Mouse (Mus musculus): ENCODE measurements around the gene Sept1. TPM values are rescaled to one million over a fixed set of nuclear protein-coding genes. Genes with fewer than 3 reads are reported as not detected.
A peak's percentile ranks its signal among the peaks of the same experiment; 100 is the strongest.
"Not testable (repeated sequence)": the region's sequence is repeated elsewhere in the genome, so short reads cannot be mapped to it uniquely, and the experiment has no call there.

Gene Sept1
- polyA plus RNA-seq, 1 experiment from 2014 or later, result 26.5 TPM

DNA sequence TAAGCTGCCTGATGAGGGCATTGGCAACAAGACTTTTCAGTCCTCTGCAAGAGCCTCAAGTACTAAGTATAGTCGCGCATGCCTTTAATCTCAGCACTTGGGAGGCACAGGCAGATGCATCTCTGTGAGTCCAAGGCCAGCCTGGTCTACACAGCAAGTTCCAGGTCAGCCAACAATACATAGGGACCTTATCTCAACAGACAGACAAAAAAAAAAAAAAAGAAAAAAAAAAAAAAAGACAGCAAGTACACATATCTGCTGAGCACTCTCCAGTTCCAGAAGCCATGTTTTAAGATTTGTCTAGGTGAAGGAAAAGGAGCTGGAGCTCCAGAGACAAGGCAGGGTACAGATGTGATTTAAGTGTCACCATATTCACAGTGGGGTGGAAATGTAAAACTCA, 23.0 kb upstream of the Sept1 start:
- H3K9me3 ChIP-seq (ENCODE audit: control insufficient read depth, low read length), result no peaks in the 10 kb centered on the region

DNA sequence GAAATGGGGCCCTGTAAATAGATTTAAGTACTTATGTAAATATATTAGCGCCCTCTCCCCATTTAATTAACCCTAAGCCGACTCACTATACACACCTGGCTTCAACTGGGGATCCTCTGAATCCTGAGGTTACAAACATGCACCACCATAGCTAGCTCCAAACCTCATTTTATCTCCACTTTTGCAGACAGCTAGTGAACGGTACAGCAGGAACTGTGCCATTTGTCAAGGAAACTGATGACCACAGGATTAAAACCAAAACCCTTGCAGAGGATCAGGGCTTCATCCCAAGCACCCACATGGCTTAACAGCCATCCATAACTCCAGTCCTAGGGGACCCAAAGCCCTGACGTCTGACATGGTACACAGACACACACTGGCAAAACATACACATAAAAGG, 22.1 kb upstream of the Sept1 start:
- Histone ChIP-seq H3K36me3 (ENCODE audit: control insufficient read depth, insufficient read depth) (no peaks in the 10 kb centered on the region), H3K27ac (ENCODE audit: low read length) (peak overlapping the region; percentile 93; the same call in 1 of the 2 replicates), H3K4me3 (replicated peaks; ENCODE audit: low read length) (peak overlapping the region; percentile 51), H3K27me3 (replicated peaks; ENCODE audit: control insufficient read depth, insufficient read depth, low read length) (no peaks in the 10 kb centered on the region), H3K9ac (replicated peaks; ENCODE audit: low read depth, low read length) (peak overlapping the region; percentile 72), H3K4me2 (ENCODE audit: low read length) (peak overlapping the region; percentile 95), H3K4me1 (replicated peaks; ENCODE audit: control insufficient read depth, insufficient read depth, low read length) (peaks cover 20% of the 10 kb centered on the region), H3K9me3 (ENCODE audit: control insufficient read depth, low read length) (no peaks in the 10 kb centered on the region)
- 35% methylated on average over 4 of the region's 4 CpGs for WGBS
- no peak for ATAC-seq

More for the DNA sequence above, 23.0 kb upstream of the Sept1 start:
- H3K27me3 ChIP-seq (replicated peaks; ENCODE audit: control insufficient read depth, insufficient read depth, low read length), result no peaks in the 10 kb centered on the region
- no peak overlapping the region for H3K9ac ChIP-seq (replicated peaks; ENCODE audit: low read depth, low read length)
- no peak overlapping the region for H3K27ac ChIP-seq (ENCODE audit: low read length)
- no peak for ATAC-seq
- H3K4me2 ChIP-seq (ENCODE audit: low read length), result no peak overlapping the region
- WGBS, result 83% methylated on average over 2 of the region's 2 CpGs
- H3K36me3 ChIP-seq (ENCODE audit: control insufficient read depth, insufficient read depth), result no peaks in the 10 kb centered on the region
- H3K4me3 ChIP-seq (replicated peaks; ENCODE audit: low read length), result no peak overlapping the region
- peaks cover 22% of the 10 kb centered on the region for H3K4me1 ChIP-seq (replicated peaks; ENCODE audit: control insufficient read depth, insufficient read depth, low read length)

DNA sequence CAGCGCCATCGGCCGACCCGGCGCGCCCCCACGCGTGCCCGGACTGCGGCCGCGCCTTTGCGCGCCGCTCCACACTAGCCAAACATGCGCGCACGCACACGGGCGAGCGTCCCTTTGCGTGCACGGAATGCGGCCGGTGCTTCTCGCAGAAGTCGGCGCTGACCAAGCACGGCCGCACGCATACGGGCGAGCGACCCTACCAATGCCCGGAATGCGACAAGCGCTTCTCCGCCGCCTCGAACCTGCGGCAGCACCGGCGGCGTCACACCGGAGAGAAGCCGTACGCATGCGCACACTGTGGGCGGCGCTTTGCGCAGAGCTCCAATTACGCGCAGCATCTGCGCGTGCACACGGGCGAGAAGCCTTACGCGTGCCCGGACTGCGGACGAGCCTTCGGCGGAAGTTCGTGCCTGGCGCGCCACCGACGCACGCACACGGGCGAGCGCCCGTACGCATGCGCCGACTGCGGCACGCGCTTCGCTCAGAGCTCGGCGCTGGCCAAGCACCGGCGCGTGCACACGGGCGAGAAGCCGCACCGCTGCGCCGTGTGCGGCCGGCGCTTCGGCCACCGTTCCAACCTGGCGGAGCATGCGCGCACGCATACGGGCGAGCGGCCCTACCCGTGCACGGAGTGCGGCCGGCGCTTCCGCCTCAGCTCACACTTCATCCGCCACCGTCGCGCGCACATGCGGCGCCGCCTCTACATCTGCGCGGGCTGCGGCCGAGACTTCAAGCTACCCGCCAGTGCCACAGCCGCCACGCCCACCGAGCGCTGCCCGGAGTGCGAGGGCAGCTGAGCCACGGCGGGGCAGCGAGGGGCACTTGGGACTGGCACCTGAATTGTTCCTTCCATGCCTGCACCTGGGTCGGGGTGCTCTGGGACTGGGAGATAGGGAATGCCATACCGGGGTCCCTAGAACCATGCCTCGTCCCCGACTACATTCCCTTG, 21.2 kb upstream of the Sept1 start:
- Histone ChIP-seq H3K4me1 (replicated peaks; ENCODE audit: control insufficient read depth, insufficient read depth, low read length) (peaks cover 13% of the 10 kb centered on the region), H3K36me3 (ENCODE audit: control insufficient read depth, insufficient read depth) (no peaks in the 10 kb centered on the region; the same call in 1 of the 2 replicates), H3K27me3 (replicated peaks; ENCODE audit: control insufficient read depth, insufficient read depth, low read length) (no peaks in the 10 kb centered on the region), H3K9ac (replicated peaks; ENCODE audit: low read depth, low read length) (peak overlapping the region; percentile 72), H3K9me3 (ENCODE audit: control insufficient read depth, low read length) (no peaks in the 10 kb centered on the region), H3K27ac (ENCODE audit: low read length) (peak overlapping the region; percentile 93), H3K4me2 (ENCODE audit: low read length) (peak overlapping the region; percentile 95), H3K4me3 (replicated peaks; ENCODE audit: low read length) (peak overlapping the region; percentile 51)
- under 1% methylated on average over 135 of the region's 136 CpGs for WGBS
- ATAC-seq, result peak; percentile 96

DNA sequence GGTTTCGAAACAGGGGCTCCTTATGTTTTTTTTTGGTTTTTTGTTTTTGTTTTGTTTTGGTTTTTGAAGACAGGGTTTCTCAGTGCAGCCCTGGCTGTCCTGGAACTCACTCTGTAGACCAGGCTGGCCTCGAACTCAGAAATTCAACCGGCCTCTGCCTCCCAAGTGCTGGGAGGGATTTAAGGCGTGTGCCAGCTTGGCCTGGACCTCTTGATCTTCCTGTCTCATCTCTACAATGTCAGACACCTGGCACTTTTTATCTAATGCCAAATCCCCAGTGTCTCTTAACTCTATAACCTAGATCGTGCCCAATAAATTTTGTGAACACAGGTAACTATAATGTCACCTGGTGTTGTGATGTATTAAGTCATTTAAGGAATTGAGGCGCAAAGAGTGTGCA, 20.4 kb upstream of the Sept1 start:
- Histone ChIP-seq H3K4me3 (replicated peaks; ENCODE audit: low read length) (peak overlapping the region; percentile 51), H3K27ac (ENCODE audit: low read length) (peak overlapping the region; percentile 84), H3K4me1 (replicated peaks; ENCODE audit: control insufficient read depth, insufficient read depth, low read length) (peaks cover 9% of the 10 kb centered on the region), H3K4me2 (ENCODE audit: low read length) (peak overlapping the region; percentile 95), H3K36me3 (ENCODE audit: control insufficient read depth, insufficient read depth) (no peaks in the 10 kb centered on the region; the same call in 1 of the 2 replicates), H3K27me3 (replicated peaks; ENCODE audit: control insufficient read depth, insufficient read depth, low read length) (no peaks in the 10 kb centered on the region), H3K9ac (replicated peaks; ENCODE audit: low read depth, low read length) (peak overlapping the region; percentile 69), H3K9me3 (ENCODE audit: control insufficient read depth, low read length) (no peaks in the 10 kb centered on the region)
- ATAC-seq, result no peak
- 81% methylated on average over 6 of the region's 6 CpGs for WGBS

DNA sequence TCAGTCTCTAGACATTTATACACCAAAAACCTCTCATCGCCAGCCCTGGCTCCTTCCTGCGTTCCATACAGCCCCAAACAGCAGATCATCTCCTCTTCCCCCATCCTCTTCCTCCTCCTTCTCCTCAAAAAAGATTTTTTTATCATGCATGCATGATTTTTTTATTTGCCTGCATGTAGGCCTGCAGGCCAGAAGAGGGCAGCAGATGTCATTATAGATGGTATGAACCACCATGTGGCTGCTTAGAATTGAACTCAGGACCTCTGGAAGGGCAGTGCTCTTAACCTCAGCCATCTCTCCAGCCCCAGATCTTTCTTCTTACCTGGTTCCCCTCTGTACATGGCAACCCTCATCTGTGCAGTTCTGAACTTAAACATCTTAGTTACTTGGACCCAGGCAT, 19.5 kb upstream of the Sept1 start:
- Histone ChIP-seq H3K4me1 (replicated peaks; ENCODE audit: control insufficient read depth, insufficient read depth, low read length) (peaks cover 9% of the 10 kb centered on the region), H3K36me3 (ENCODE audit: control insufficient read depth, insufficient read depth) (no peaks in the 10 kb centered on the region; the same call in 1 of the 2 replicates), H3K4me3 (replicated peaks; ENCODE audit: low read length) (no peak overlapping the region), H3K27ac (ENCODE audit: low read length) (no peak overlapping the region), H3K9me3 (ENCODE audit: control insufficient read depth, low read length) (no peaks in the 10 kb centered on the region), H3K4me2 (ENCODE audit: low read length) (no peak overlapping the region), H3K9ac (replicated peaks; ENCODE audit: low read depth, low read length) (no peak overlapping the region), H3K27me3 (replicated peaks; ENCODE audit: control insufficient read depth, insufficient read depth, low read length) (no peaks in the 10 kb centered on the region)
- WGBS, result 88% methylated on average over 2 of the region's 2 CpGs
- no peak for ATAC-seq

DNA sequence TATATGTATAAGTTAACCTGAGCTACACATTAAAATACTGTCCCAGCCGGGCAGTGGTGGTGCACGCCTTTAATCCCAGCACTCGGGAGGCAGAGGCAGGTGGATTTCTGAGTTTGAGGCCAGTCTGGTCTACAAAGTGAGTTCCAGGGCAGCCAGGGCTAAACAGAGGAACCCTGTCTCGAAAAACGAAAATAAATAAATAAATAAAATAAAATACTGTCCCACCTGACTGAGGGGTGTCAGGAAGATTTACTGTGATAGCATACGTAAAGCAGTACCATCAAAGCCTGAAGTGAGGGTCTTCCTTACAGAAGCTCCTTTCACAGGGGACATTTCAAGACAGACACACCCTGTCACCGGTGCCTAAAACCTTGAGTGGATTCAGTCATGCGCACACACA, 17.6 kb upstream of the Sept1 start:
- H3K36me3 ChIP-seq (ENCODE audit: control insufficient read depth, insufficient read depth); H3K4me2 ChIP-seq (ENCODE audit: low read length); H3K9ac ChIP-seq (replicated peaks; ENCODE audit: low read depth, low read length); H3K27ac ChIP-seq (ENCODE audit: low read length); ATAC-seq; H3K4me3 ChIP-seq (replicated peaks; ENCODE audit: low read length); H3K9me3 ChIP-seq (ENCODE audit: control insufficient read depth, low read length); H3K27me3 ChIP-seq (replicated peaks; ENCODE audit: control insufficient read depth, insufficient read depth, low read length): not testable (repeated sequence)
- H3K4me1 ChIP-seq (replicated peaks; ENCODE audit: control insufficient read depth, insufficient read depth, low read length), result peaks cover 20% of the 10 kb centered on the region
- 91% methylated on average over 8 of the region's 8 CpGs for WGBS

DNA sequence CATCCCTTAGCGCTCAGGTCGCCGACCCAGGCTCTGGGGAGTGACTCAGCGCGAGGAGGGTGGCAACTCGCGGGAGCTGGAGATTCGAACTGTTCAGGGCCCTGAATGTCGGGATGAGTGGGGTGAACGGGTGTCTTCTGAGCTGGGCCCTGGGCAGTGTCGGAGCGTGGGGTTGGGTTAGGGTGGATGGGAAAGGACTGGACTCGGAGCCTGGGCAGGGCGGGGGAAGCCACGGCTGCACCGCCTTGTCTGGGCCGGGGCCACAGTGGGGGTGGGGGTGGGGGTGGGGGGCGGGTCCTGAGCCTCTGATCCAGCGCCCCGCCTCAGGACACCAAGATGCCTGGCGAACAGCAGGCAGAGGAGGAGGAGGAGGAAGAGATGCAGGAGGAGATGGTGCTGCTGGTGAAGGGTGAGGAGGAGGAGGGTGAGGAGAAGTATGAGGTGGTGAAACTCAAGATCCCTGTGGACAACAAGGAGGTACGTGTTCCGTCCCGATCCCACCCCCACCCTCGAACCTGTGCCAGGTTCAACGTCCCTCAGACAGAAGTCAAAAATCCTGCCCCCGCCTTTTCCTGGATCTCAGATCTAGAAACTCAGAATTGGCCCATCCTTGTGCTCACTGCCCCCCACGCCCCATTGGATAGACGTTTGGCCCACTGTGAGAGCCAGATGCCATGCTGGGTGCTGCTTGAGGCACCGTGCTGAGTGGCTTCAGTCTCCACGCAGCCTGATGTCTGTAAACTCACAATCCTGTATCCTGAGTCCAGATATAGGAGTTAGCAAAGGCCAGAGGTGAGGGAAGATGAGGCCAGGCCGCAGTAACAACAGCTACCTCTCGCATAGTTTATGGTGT, 12.0 kb upstream of the Sept1 start:
- Histone ChIP-seq H3K9me3 (ENCODE audit: control insufficient read depth, low read length) (no peaks in the 10 kb centered on the region), H3K4me2 (ENCODE audit: low read length) (peak overlapping the region; percentile 93), H3K27ac (ENCODE audit: low read length) (peak overlapping the region; percentile 89), H3K27me3 (replicated peaks; ENCODE audit: control insufficient read depth, insufficient read depth, low read length) (no peaks in the 10 kb centered on the region), H3K9ac (replicated peaks; ENCODE audit: low read depth, low read length) (peak overlapping the region; percentile 77), H3K36me3 (ENCODE audit: control insufficient read depth, insufficient read depth) (no peaks in the 10 kb centered on the region; the same call in 1 of the 2 replicates), H3K4me3 (replicated peaks; ENCODE audit: low read length) (peak overlapping the region; percentile 84), H3K4me1 (replicated peaks; ENCODE audit: control insufficient read depth, insufficient read depth, low read length) (peaks cover 21% of the 10 kb centered on the region)
- WGBS, result 9% methylated on average over 32 of the region's 33 CpGs
- ATAC-seq, result peak; percentile 66

DNA sequence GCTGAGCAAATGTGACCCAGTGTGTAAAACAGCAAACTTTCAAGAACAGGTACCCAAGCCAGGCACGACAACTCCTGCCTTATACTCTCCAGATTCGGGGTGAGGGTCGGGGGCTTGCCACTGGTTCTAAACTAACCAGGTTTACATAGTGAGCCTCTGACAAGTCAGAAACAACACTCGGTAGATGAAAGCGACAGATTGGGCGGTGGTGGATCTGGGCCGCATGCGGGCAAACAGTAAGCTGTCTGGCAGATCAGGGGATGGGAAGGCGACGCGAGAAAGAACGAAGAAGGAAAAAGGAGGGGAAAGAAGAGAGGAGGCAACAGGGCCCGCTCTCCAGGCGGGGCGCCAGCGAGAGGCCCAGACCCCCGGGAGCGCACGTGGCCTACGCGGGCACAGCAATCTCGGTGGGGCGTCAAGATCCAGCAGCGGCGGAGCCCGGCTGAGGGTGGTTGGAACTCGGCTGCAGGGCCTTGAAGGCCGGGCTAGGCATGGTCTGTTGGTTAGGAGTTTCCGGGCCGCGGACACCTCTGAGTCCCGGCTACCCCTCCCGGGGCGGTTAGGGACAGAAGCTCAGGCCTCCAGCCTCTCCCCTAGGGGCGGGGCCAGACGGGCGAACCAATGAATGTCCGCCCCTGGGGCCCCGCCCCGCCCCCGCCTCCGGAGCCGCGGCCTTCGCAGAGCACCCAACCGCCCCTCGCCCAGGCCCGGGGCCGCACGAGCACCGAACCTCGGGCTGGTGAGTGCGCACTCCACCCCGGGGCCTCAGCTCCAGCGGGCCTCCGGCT, 11.1 kb upstream of the Sept1 start, which contains the start of gene Zfp771:
Zfp771 (plus strand) TSS at position 405 of the 788 bp plus-strand sequence.
- Histone ChIP-seq H3K4me3 (replicated peaks; ENCODE audit: low read length) (peak within 1 kb of the TSS; percentile 84), H3K9me3 (ENCODE audit: control insufficient read depth, low read length) (no peaks in the 10 kb centered on the region), H3K27ac (ENCODE audit: low read length) (peak within 1 kb of the TSS; percentile 89), H3K4me2 (ENCODE audit: low read length) (peak within 1 kb of the TSS; percentile 93), H3K36me3 (ENCODE audit: control insufficient read depth, insufficient read depth) (no peaks in the 10 kb centered on the region), H3K9ac (replicated peaks; ENCODE audit: low read depth, low read length) (peak within 1 kb of the TSS; percentile 77), H3K27me3 (replicated peaks; ENCODE audit: control insufficient read depth, insufficient read depth, low read length) (no peaks in the 10 kb centered on the region), H3K4me1 (replicated peaks; ENCODE audit: control insufficient read depth, insufficient read depth, low read length) (peaks cover 21% of the 10 kb centered on the region)
- under 1% methylated on average over 48 of the region's 56 CpGs for WGBS
- ATAC-seq, result peak; percentile 97
